Mouse (Mus musculus): ENCODE results near the gene Rapgef1. TPM values are rescaled to one million over a fixed set of nuclear protein-coding genes. Genes with fewer than 3 reads are reported as not detected.

Rapgef1 gene
- total RNA-seq (2023) = 131 TPM

DNA sequence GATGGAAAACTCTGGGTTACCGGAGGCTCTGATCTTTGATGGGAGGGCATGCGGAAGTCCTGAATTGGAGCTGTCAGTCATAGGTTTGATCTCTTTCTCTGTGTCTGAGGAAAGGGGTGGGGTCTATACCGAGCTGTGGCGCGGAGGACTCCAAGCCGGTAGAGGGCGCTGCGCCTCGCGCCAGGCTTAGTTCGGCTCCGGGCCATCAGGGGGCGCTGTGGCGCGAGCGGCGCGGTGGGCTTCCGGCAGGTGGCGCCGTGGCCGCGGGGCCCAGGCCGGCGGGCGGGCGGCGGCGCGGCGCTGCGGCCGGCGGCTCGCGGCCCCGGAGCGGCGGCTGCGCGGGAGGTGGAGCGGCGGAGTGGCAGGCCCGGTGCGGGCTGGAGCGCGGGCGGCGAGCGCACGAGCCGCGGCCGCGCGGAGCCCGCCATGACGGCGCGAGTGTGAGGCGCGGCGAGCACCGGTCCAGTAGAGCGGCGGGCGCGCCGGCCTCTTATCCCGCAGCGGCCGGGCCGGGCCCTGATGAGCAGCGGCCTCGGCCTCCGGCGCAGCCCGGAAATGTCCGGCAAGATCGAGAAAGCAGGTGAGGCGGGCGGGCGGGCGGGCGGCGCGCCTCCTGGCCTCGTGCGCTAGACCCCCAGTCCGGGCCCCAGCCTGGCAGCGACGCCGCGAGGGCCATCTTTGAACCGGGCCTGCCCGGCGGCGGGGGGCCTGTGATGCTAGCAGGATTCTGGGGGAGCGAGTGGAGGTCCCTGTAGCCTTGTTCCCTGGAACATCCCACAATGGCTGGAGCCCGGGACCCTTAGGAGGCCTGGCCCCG lies at the start of gene Rapgef1:
Rapgef1 (plus strand) TSS at position 237 of the 817 bp plus-strand sequence.

DNA sequence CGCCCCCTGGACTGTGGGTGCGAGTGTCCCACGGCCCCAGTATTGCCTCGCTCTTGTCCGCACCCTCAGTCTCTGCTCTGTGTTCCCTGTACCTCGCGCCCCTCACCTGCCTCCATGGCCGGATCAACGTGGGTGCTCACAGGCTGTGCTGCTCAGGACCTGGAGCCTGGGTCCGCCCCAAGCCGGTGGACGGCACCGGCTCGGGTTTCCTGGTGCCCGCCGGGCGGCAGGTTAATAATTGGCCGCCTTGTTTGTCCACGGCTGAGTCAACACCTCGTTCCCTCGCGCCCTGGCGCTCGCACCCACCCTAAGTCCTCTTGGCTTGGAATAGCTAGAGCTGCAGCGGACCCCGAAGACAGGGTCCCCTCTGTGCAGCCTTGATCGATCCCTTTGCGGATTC lies 132.0 kb downstream of the Rapgef1 start, which contains the start of gene Gm13420:
Gm13420 (minus strand) TSS at position 189 of the 400 bp plus-strand sequence.

GRCm38 (mm10) chr2:29787104-29787917 lies 167.8 kb downstream of the Rapgef1 start, which contains the start of gene Coq4:
Gene Coq4, plus strand, starts transcription at chr2:29787493.

DNA sequence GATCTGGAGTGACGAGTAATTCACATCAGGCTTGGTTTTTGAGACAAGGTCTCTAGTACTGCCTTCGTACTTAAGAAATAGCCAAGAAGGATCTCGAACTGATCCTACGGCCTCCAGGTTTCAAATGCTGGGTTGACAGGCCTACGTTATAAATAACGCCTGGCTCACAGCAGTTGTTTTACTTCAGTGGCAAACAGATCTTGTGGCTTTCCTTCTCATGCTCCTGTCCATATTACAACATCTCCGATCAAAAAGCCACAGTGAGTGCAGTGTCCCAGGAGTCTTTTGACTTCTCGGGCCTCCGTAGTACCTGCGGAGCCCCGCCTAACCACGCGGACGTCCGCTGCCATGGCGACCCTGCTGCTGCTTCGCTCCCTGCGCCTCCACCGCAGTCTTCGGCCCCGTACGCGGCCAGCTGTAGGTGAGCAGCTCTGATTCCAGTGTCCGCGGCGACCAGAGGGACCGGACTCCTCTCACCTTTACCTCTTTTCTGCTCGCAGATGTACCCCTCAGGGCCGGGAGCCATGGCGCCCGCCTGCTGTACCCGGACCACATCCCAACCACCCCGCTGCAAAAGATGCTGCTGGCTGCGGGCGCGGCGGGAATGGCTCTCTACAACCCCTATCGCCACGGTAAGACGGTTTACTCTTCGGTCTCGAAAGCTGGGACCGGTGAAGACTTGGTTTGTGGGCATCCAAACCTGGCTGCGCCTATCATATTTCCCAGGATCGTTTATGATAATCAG lies 168.6 kb downstream of the Rapgef1 start, which contains the start of gene Trub2:
Trub2 (minus strand) TSS at position 566 of the 745 bp plus-strand sequence.

Other genes starting within 250 kb of the Rapgef1 start
- not detected for gene Gm13420, start 132.0 kb downstream of the Rapgef1 start, total RNA-seq (2023)
- not detected for gene Gm13547, start 139.6 kb downstream of the Rapgef1 start, total RNA-seq (2023)
- gene Coq4, start 167.8 kb downstream of the Rapgef1 start, total RNA-seq (2023) = 5.6 TPM
- gene Trub2, start 168.8 kb downstream of the Rapgef1 start, total RNA-seq (2023) = 51.4 TPM
- 12.1 TPM for gene Slc27a4, start 182.9 kb downstream of the Rapgef1 start, total RNA-seq (2023)
- gene Urm1, start 200.4 kb downstream of the Rapgef1 start, total RNA-seq (2023) = 58.1 TPM
- gene Cercam, start 249.4 kb downstream of the Rapgef1 start, total RNA-seq (2023) = 4.4 TPM